Mouse (Mus musculus) ovary, postnatal 10 days (tissue): ENCODE results near the gene Cacul1.
"Not testable (repeated sequence)": the region's sequence is repeated elsewhere in the genome, so short reads cannot be mapped to it uniquely, and the experiment has no call there.

Source experiments
- DNase-seq: peaks from one replicate; pipeline ENCODE4 v3.0.0; 2022; ENCODE audit warnings: low spot score

Cacul1 gene

DNA sequence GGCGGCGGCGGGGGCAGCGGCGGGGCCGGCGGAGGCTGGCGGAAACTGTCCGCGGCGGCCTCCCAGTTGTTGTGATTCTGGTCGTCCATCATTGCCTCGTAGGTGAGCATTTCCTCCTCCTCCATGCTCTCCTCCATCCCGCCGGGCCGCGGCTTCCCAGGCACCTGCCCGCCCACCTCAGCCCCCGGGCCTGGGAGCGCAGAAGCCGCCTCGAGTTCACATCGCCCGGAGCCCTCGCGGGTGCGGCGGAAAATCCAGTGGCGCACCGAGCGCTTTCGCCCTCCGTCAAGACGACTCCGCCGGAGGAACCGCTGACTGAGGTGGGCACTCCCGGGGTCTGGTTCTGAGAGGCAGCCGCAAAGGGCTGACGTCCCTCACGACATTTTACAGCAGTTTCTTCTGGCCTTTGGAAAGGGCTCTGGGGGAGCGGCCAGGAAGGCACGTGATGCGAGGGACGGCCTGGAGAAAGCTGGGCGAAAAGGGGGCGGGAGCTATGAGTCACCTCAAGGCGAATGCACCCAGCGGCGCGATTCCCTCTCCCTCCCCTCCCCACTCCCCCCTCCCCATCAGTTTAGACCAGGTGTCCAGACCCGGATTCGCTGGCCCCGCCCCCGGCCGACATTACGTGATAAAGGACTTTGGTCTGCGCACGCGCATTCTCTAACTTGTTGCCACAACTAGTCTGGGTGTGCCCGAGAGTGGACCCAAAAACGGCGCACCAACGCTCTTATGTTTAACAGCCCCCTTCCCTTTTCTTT, at the start of gene Cacul1:
Cacul1 (minus strand) TSS at position 444 of the 758 bp plus-strand sequence.
- peak; percentile 90 for DNase-seq

- DNase-seq = no peak
Observed at GRCm38 (mm10) chr19:60619420-60619819, 38.6 kb upstream of the Cacul1 start.

GRCm38 (mm10) chr19:60617007-60617406, 36.2 kb upstream of the Cacul1 start:
- DNase-seq = no peak

- no peak for DNase-seq
Observed at GRCm38 (mm10) chr19:60615470-60616200, 34.8 kb upstream of the Cacul1 start.

DNA sequence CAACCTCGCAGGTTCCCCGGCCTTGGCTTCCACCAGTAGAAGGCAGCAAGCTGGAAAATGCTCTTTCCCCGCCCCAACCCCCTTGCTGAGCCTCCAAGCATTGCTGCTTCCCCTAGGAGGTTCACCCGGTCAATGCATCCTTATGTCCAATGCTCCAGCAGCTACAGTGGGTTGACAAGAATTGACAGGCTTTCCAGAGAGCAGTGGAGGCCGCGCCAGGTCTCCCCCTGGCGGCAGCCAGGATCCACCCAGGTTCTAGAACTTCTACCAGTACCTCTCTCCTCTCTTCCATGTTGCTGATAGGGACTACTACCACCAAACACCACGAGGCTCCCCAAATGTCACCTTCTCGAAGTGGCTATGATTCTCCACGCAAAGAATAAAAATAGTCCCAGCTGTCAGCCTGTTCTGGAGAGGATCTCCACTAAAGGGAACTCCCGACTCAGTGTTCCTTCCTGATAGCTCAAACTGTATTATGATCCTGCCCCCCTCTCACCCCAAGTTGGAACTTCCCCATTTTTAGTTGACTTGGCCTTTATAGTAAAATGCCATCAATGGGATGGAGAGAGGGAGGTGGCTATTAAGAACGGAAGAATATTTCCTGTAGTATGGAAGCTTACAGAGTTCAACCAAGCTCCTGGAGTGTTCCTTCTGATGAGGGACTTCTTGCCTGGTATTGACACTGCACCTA, 30.8 kb upstream of the Cacul1 start:
- DNase-seq = no peak

- no peak for DNase-seq
Observed at GRCm38 (mm10) chr19:60608766-60609165, 27.9 kb upstream of the Cacul1 start.

- DNase-seq = no peak
Observed at GRCm38 (mm10) chr19:60603586-60603985, 22.8 kb upstream of the Cacul1 start.

DNA sequence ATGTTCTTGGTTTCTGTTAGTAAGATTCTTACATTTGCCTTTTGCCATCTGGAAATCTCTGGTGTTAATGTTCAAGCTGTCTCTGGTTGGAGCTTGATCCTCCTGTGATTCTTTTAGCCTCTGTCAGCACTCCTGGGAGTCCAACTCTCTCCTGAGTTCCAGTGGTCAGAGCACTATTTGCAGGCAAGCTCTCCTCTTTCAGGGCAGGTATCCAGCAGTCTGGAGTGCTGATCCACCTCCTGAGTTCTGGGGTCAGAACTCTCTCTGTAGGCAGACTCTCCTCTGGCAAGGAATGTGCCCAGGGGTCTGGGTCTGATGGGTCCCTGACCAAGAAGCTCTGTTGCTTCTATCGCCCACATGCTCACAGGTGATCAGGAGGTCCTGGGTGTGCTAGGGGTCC, 21.2 kb upstream of the Cacul1 start:
- DNase-seq = not testable (repeated sequence)

DNA sequence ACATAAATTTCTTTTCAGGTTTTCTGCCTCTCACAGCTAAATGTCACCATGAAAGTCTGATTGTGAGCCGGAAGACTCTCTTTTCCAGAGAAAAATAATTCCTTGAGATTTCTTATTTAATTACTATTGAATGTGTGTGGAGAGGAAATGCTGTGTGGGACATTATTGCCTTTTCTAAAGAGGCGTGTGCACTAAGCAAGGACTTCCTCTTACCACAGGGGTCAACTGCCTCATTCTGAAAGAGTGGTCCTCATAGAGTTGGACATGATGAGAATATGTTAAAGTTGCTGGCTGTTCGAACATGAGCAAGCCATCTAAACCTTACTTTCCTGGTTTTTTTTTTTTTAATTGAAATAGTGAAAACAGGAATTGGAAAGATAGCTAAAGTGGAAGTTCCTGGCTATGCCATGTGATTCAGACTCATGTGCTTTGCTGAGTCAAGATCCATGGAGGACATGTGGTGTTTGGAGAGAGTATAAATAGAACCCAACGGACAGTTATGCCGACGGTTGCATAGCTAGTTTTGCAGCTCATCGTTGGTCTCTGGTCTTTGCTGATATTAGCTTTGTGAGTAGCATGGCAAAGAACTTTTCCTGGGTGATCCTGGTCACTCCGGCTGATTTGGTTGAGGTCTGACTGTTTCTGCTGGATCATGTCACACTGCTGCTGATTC, 17.3 kb upstream of the Cacul1 start:
- no peak for DNase-seq

- no peak for DNase-seq
Observed at GRCm38 (mm10) chr19:60589646-60590045, 8.8 kb upstream of the Cacul1 start.

GRCm38 (mm10) chr19:60586652-60587051, 5.8 kb upstream of the Cacul1 start:
- DNase-seq = no peak

GRCm38 (mm10) chr19:60583201-60583600, 2.4 kb upstream of the Cacul1 start:
- DNase-seq = no peak

- no peak for DNase-seq
Observed at GRCm38 (mm10) chr19:60581377-60582290, 809 bp upstream of the Cacul1 start.

DNA sequence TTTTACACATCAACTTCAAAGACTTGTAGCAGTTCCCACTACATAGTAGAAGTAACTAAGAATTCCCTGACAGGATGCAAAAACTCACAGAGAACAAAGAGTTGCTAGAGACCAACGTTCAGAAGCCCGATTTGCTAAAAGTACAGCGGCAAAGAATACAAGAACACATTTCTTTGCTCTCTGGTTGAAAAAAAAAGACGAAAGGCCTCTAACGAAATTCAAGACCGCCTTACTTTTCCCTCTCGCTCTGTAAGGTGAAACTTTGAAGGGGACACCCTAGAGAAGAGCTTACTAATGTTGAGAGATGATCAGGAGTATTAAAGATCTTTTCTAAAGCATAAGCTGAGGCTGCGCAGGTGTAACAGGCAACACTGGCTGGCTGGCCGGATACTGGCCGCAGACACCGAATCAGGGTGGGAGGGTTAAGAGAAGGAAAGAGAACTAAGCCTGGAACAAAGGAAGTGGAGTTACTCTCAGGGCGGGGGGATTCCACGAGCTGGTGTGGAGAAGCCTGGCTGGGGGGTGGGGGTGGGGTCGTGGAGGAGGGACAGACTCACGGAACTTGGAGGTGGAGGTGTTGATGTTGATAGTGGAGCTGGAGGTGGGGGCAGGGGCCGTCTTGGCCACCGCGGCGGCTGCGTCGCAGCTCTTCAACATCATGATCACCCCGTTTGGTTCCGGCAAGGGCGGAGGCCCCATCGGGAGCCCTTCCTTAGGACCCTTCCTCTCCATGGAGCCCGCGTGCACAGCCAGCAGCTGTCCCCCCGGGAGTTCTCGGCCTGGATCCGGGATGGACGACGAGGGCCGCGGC, 849 bp downstream of the Cacul1 start:
- DNase-seq = no peak

DNA sequence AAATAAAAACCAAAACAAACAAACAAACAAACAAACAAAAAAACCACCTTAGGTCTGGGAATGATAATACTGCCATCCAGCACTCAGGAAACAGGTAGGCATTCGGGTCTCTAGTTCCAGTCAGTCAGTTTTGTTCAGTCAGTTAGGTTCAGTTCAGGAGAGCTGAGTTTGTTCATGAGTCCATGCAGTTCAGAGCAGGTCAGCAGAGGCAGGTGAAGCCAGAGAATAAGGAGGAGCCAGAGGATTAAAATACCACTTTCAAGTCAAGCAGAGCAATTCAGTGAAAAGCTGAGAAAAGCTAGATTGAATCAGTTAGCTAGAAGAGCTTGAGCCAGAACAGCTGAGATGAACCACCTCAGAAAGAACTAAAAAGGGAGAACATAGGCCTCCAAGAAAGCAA, 4.1 kb downstream of the Cacul1 start:
- DNase-seq = no peak

- DNase-seq = no peak
Observed at GRCm38 (mm10) chr19:60560497-60560896, 20.3 kb downstream of the Cacul1 start.

DNA sequence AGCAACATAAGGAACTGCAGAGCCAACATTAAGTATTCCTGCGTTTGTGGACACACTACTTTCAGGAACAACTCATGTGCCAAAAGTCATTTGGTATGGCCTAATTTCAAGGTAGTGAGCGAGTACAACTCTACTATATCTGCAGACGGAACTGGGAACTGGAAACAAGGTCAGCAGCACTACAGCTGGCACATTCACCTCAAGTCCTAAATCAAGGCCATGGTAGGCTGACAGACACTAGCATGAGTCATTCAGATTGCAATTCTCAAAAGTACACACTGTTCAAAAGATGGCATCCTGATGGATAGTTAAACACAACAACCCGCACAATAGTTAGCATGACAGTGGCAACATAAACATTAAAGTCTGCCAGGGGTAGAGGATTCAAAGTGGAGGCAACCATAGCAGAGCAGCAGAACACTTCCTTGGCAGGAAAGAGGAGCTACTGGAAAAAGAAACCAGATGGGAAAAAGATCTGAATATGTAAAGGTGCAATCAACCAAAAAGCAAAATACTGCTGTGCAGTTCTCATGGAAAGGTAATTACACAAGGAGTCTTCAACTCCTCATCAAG, 25.9 kb downstream of the Cacul1 start:
- no peak for DNase-seq

DNA sequence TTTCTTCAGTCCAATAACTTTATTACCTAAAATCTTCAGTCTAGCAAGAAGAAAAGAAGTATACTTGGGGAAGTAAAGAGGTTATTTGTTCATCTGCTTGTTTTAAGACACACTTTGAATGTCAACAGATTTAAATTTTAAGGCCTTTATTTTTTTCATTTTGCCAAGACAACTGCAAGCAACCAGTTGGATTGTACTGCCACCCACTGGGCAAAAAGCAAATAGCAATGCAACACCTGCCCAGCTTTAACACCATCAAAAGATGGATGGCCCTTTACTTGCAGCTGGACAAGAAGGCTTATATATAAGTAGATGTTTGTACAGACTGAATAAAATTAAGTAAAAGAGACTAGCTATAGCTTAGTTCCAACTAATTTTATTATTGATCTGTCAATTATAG, 27.3 kb downstream of the Cacul1 start:
- peak; percentile 16 for DNase-seq

GRCm38 (mm10) chr19:60543302-60543701, 37.5 kb downstream of the Cacul1 start:
- no peak for DNase-seq

GRCm38 (mm10) chr19:60531897-60532296, 48.9 kb downstream of the Cacul1 start:
- no peak for DNase-seq
